Mouse (Mus musculus) lung, postnatal 14 days (tissue): ENCODE results near the gene Gm27021.
A peak's percentile ranks its signal among the peaks of the same experiment; 100 is the strongest.

ENCODE experiments used
- DNase-seq: peaks from one replicate; pipeline ENCODE4 v3.0.0; 2021

The Gm27021 gene

GRCm38 (mm10) chr8:120595963-120596362 is 71.9 kb downstream of the Gm27021 start:
- DNase-seq = peak; percentile 72

- DNase-seq = no peak
Measured at GRCm38 (mm10) chr8:120594571-120594970, 73.3 kb downstream of the Gm27021 start.

GRCm38 (mm10) chr8:120591587-120592292 is 76.1 kb downstream of the Gm27021 start:
- DNase-seq = no peak

GRCm38 (mm10) chr8:120589921-120590320 is 78.0 kb downstream of the Gm27021 start:
- no peak for DNase-seq

- peak; percentile 99 for DNase-seq
Measured at GRCm38 (mm10) chr8:120588908-120589771, 78.7 kb downstream of the Gm27021 start, which contains the start of gene Gins2. Gene Gins2, minus strand, starts transcription at chr8:120589304.

- no peak for DNase-seq
Measured at GRCm38 (mm10) chr8:120585521-120585920, 82.4 kb downstream of the Gm27021 start.

- no peak for DNase-seq
Measured at GRCm38 (mm10) chr8:120581811-120582210, 86.1 kb downstream of the Gm27021 start.

- no peak for DNase-seq
Measured at GRCm38 (mm10) chr8:120581329-120581728, 86.5 kb downstream of the Gm27021 start.

- DNase-seq = no peak
Measured at GRCm38 (mm10) chr8:120580336-120581000, 87.4 kb downstream of the Gm27021 start.

- no peak for DNase-seq
Measured at GRCm38 (mm10) chr8:120577821-120578220, 90.1 kb downstream of the Gm27021 start.

GRCm38 (mm10) chr8:120575801-120576200 is 92.1 kb downstream of the Gm27021 start:
- DNase-seq = no peak

GRCm38 (mm10) chr8:120574941-120575340 is 92.9 kb downstream of the Gm27021 start:
- no peak for DNase-seq

- no peak for DNase-seq
Measured at GRCm38 (mm10) chr8:120573866-120574265, 94.0 kb downstream of the Gm27021 start.

- DNase-seq = peak; percentile 38
Measured at GRCm38 (mm10) chr8:120572534-120572933, 95.3 kb downstream of the Gm27021 start.

GRCm38 (mm10) chr8:120571561-120571960 is 96.3 kb downstream of the Gm27021 start:
- no peak for DNase-seq

GRCm38 (mm10) chr8:120569939-120570715 is 97.8 kb downstream of the Gm27021 start:
- DNase-seq = peak; percentile 83

- DNase-seq = no peak
Measured at GRCm38 (mm10) chr8:120569123-120569522, 98.8 kb downstream of the Gm27021 start.

GRCm38 (mm10) chr8:120568164-120568798 is 99.6 kb downstream of the Gm27021 start:
- DNase-seq = no peak

- no peak for DNase-seq
Measured at GRCm38 (mm10) chr8:120567731-120568130, 100.1 kb downstream of the Gm27021 start.

- DNase-seq = no peak
Measured at GRCm38 (mm10) chr8:120566681-120567080, 101.2 kb downstream of the Gm27021 start.

- DNase-seq = no peak
Measured at GRCm38 (mm10) chr8:120565151-120565711, 102.6 kb downstream of the Gm27021 start.
